Mouse (Mus musculus) hindbrain, embryonic 16.5 days (tissue): ENCODE results near the gene Gm42674. TPM values are rescaled to one million over a fixed set of nuclear protein-coding genes. Genes with fewer than 3 reads are reported as not detected.

Source experiments
- ATAC-seq: fragments of 200-750 bp; cut with Nextera tagmentation; 2 replicates; pipeline ENCODE4 v1.8.0; 2017; ENCODE audit warnings: moderate TSS enrichment, moderate library complexity
- H3K27ac ChIP-seq: fragments of 300-500 bp; sonication (generic); 2 replicates; pipeline ENCODE4 v1.5.1; 2014; ENCODE audit warnings: low read depth, mild to moderate bottlenecking, control low read depth, low read length, moderate library complexity
- H3K27me3 ChIP-seq: fragments of 300-500 bp; sonication (generic); replicated peaks from 2 replicates; pipeline ENCODE4 v1.6.1; 2014; ENCODE audit warnings: low read length; ENCODE audit not compliant: control insufficient read depth, insufficient read depth
- H3K36me3 ChIP-seq: fragments of 300-500 bp; sonication (generic); 2 replicates; pipeline ENCODE4 v1.6.1; 2014; ENCODE audit warnings: mild to moderate bottlenecking, low read length, moderate library complexity, mixed read lengths; ENCODE audit not compliant: control insufficient read depth, insufficient read depth
- H3K4me1 ChIP-seq: fragments of 300-500 bp; sonication (generic); 2 replicates; pipeline ENCODE4 v1.6.1; 2014; ENCODE audit warnings: low read depth, low read length; ENCODE audit not compliant: control insufficient read depth, insufficient read depth
- H3K4me2 ChIP-seq: fragments of 300-500 bp; sonication (generic); 2 replicates; pipeline ENCODE4 v1.6.1; 2014; ENCODE audit warnings: mild to moderate bottlenecking, low read length, control low read depth, moderate library complexity
- H3K4me3 ChIP-seq: fragments of 300-500 bp; sonication (generic); 2 replicates; pipeline ENCODE4 v1.5.1; 2014; ENCODE audit warnings: mild to moderate bottlenecking, low read length, control low read depth, moderate library complexity
- H3K9ac ChIP-seq: fragments of 300-500 bp; sonication (generic); 2 replicates; pipeline ENCODE4 v1.6.1; 2014; ENCODE audit warnings: low read depth, mild to moderate bottlenecking, control low read depth, low read length, moderate library complexity
- H3K9me3 ChIP-seq: fragments of 300-500 bp; sonication (generic); 2 replicates; pipeline ENCODE4 v1.6.1; 2014; ENCODE audit warnings: mild to moderate bottlenecking, low read length, moderate library complexity; ENCODE audit not compliant: control insufficient read depth
- WGBS: fragments of 180-500 bp; shearing (Covaris S2); extraction: QIAGEN DNeasy Blood & Tissue Kit; methylation state at CpG from one replicate; pipeline ENCODE4 v1.1.7; 2014; 5-methylcytosine and 5-hydroxymethylcytosine counted together
- polyA plus RNA-seq: library from polyadenylated mRNA; unstranded; fragments of >200 nt; fragmentation: Nextera tagmentation; extraction: Ambion mirVana; gene quantifications from 2 replicates; pipeline ENCODE4 v1.2.1, GENCODE M21; 2015

The Gm42674 gene
- polyA plus RNA-seq, 1 experiment from 2014 or later = 0.51 TPM

DNA sequence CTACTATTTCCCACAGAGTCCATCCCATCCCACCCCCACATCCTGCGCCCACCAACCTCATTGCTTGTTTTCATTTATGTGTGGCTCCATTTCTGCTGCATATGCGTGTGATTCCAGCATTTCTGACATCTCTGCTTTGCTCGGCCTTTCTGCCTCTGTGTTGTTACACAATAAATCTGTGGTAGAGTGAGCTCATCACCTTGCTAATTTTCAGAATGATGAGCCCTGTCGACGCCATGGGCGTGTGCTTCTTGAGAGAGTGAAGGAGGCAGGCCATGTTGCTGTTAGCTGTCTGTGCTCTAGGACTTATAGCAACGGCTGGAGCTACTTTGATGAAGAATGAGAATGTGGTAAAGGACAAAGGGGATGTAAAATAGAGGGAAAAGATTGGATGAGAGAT lies 39.3 kb downstream of the Gm42674 start:
- Histone ChIP-seq H3K27me3 (no peaks in the 10 kb centered on the region), H3K4me2 (no peak overlapping the region), H3K4me3 (no peak overlapping the region), H3K4me1 (no peaks in the 10 kb centered on the region), H3K9ac (no peak overlapping the region), H3K27ac (no peak overlapping the region), H3K36me3 (no peaks in the 10 kb centered on the region), H3K9me3 (no peaks in the 10 kb centered on the region)
- WGBS = 86% methylated on average over 7 of the region's 7 CpGs
- no peak for ATAC-seq

GRCm38 (mm10) chr3:90644220-90644619 lies 42.5 kb downstream of the Gm42674 start:
- ATAC-seq = no peak
- 51% methylated on average over 3 of the region's 3 CpGs for WGBS

GRCm38 (mm10) chr3:90647291-90647690 lies 45.6 kb downstream of the Gm42674 start:
- no peak for ATAC-seq
- no peak overlapping the region for H3K4me3 ChIP-seq
- H3K4me1 ChIP-seq = no peaks in the 10 kb centered on the region
- no peaks in the 10 kb centered on the region for H3K36me3 ChIP-seq
- no peak overlapping the region for H3K27ac ChIP-seq
- no peak overlapping the region for H3K9ac ChIP-seq
- H3K4me2 ChIP-seq = no peak overlapping the region
- H3K27me3 ChIP-seq = no peaks in the 10 kb centered on the region
- no peaks in the 10 kb centered on the region for H3K9me3 ChIP-seq
- 81% methylated on average over 1 of the region's 1 CpGs for WGBS

More at GRCm38 (mm10) chr3:90644220-90644619, 42.5 kb downstream of the Gm42674 start:
- H3K9ac ChIP-seq = no peak overlapping the region
- H3K4me1 ChIP-seq = no peaks in the 10 kb centered on the region
- H3K4me3 ChIP-seq = no peak overlapping the region
- no peaks in the 10 kb centered on the region for H3K27me3 ChIP-seq
- no peaks in the 10 kb centered on the region for H3K9me3 ChIP-seq
- no peaks in the 10 kb centered on the region for H3K36me3 ChIP-seq
- H3K27ac ChIP-seq = no peak overlapping the region
- no peak overlapping the region for H3K4me2 ChIP-seq

- no peak for ATAC-seq
- no peaks in the 10 kb centered on the region for H3K4me1 ChIP-seq
These were observed 47.3 kb downstream of the Gm42674 start for GRCm38 (mm10) chr3:90648981-90649380.

GRCm38 (mm10) chr3:90649832-90650231 lies 48.1 kb downstream of the Gm42674 start:
- 89% methylated on average over 2 of the region's 2 CpGs for WGBS
- no peaks in the 10 kb centered on the region for H3K9me3 ChIP-seq
- ATAC-seq = no peak

More at GRCm38 (mm10) chr3:90648981-90649380, 47.3 kb downstream of the Gm42674 start:
- Histone ChIP-seq H3K4me3 (no peak overlapping the region), H3K27me3 (peaks cover under 1% of the 10 kb centered on the region; the same call in 1 of the 2 replicates), H3K9ac (no peak overlapping the region), H3K27ac (no peak overlapping the region), H3K36me3 (no peaks in the 10 kb centered on the region), H3K9me3 (no peaks in the 10 kb centered on the region), H3K4me2 (no peak overlapping the region)

GRCm38 (mm10) chr3:90652878-90653508 lies 51.3 kb downstream of the Gm42674 start:
- H3K27ac ChIP-seq = no peak overlapping the region
- no peak overlapping the region for H3K4me2 ChIP-seq
- H3K9ac ChIP-seq = no peak overlapping the region
- 36% methylated on average over 5 of the region's 5 CpGs for WGBS
- no peaks in the 10 kb centered on the region for H3K9me3 ChIP-seq
- H3K4me1 ChIP-seq = no peaks in the 10 kb centered on the region
- ATAC-seq = peak; percentile 94
- no peaks in the 10 kb centered on the region for H3K36me3 ChIP-seq
- H3K27me3 ChIP-seq = peaks cover 2% of the 10 kb centered on the region; the same call in 1 of the 2 replicates
- H3K4me3 ChIP-seq = no peak overlapping the region

More at GRCm38 (mm10) chr3:90649832-90650231, 48.1 kb downstream of the Gm42674 start:
- Histone ChIP-seq H3K4me3 (no peak overlapping the region), H3K4me1 (no peaks in the 10 kb centered on the region), H3K9ac (no peak overlapping the region), H3K27me3 (peaks cover 2% of the 10 kb centered on the region; the same call in 1 of the 2 replicates), H3K4me2 (no peak overlapping the region), H3K36me3 (no peaks in the 10 kb centered on the region), H3K27ac (no peak overlapping the region)

- H3K27me3 ChIP-seq = peaks cover 2% of the 10 kb centered on the region; the same call in 1 of the 2 replicates
- H3K4me2 ChIP-seq = no peak within 1 kb of the TSS
- no peaks in the 10 kb centered on the region for H3K36me3 ChIP-seq
- no peak within 1 kb of the TSS for H3K4me3 ChIP-seq
- no peak for ATAC-seq
- no peak within 1 kb of the TSS for H3K27ac ChIP-seq
- no peaks in the 10 kb centered on the region for H3K4me1 ChIP-seq
- H3K9me3 ChIP-seq = no peaks in the 10 kb centered on the region
- no peak within 1 kb of the TSS for H3K9ac ChIP-seq
These were observed 52.0 kb downstream of the Gm42674 start, which contains the start of gene S100a7a for GRCm38 (mm10) chr3:90653717-90654116. S100a7a (plus strand) TSS chr3:90654017.

Other genes with a start within 250 kb of the Gm42674 start
- gene Slc27a3, start 212.0 kb upstream of the Gm42674 start, polyA plus RNA-seq = 30.1 and 30.8 TPM in 2 replicates
- 27.8 and 30.3 TPM in 2 replicates for gene Ints3, start 168.3 kb upstream of the Gm42674 start, polyA plus RNA-seq
- gene Npr1, start 136.0 kb upstream of the Gm42674 start, polyA plus RNA-seq = 3.1 and 3.2 TPM in 2 replicates
- 224 and 229 TPM in 2 replicates for gene Ilf2, start 125.8 kb upstream of the Gm42674 start, polyA plus RNA-seq
- 96.8 and 98.1 TPM in 2 replicates for gene Snapin, start 110.9 kb upstream of the Gm42674 start, polyA plus RNA-seq
- gene Chtop, start 92.4 kb upstream of the Gm42674 start, polyA plus RNA-seq = 161 and 164 TPM in 2 replicates
- gene S100a1, start 87.5 kb upstream of the Gm42674 start, polyA plus RNA-seq = 26.1 and 40.5 TPM in 2 replicates
- gene S100a13, start 87.5 kb upstream of the Gm42674 start, polyA plus RNA-seq = 13.6 and 17.2 TPM in 2 replicates
- 0.19 TPM in 1 of 2 replicates, not detected in the other for gene S100a14, start 75.0 kb upstream of the Gm42674 start, polyA plus RNA-seq
- 50.5 and 60.8 TPM in 2 replicates for gene S100a16, start 64.7 kb upstream of the Gm42674 start, polyA plus RNA-seq
- gene S100a3, start 41.3 kb upstream of the Gm42674 start, polyA plus RNA-seq = 1.0 and 1.6 TPM in 2 replicates
- not detected in 2 replicates for gene S100a2, start 11.7 kb upstream of the Gm42674 start, polyA plus RNA-seq
- gene S100a4, start 1.9 kb downstream of the Gm42674 start, polyA plus RNA-seq = 0.36 and 1.4 TPM in 2 replicates
- not detected in 2 replicates for gene S100a5, start 6.6 kb downstream of the Gm42674 start, polyA plus RNA-seq
- gene S100a6, start 11.0 kb downstream of the Gm42674 start, polyA plus RNA-seq = 31.7 and 32.1 TPM in 2 replicates
- gene S100a7a, start 52.1 kb downstream of the Gm42674 start, polyA plus RNA-seq = 0.20 and 0.24 TPM in 2 replicates
- 2.2 and 6.7 TPM in 2 replicates for gene S100a8, start 67.1 kb downstream of the Gm42674 start, polyA plus RNA-seq
- 3.1 and 5.5 TPM in 2 replicates for gene S100a9, start 93.8 kb downstream of the Gm42674 start, polyA plus RNA-seq
- not detected in 2 replicates for gene Pglyrp4, start 125.0 kb downstream of the Gm42674 start, polyA plus RNA-seq
- gene Gm5849, start 176.0 kb downstream of the Gm42674 start, polyA plus RNA-seq = not detected in 2 replicates